Mouse (Mus musculus): ENCODE results near the gene Mc3r. TPM values are rescaled to one million over a fixed set of nuclear protein-coding genes. Genes with fewer than 3 reads are reported as not detected.
A peak's percentile ranks its signal among the peaks of the same experiment; 100 is the strongest.

Mc3r gene
- polyA plus RNA-seq, 1 experiment: not detected

DNA sequence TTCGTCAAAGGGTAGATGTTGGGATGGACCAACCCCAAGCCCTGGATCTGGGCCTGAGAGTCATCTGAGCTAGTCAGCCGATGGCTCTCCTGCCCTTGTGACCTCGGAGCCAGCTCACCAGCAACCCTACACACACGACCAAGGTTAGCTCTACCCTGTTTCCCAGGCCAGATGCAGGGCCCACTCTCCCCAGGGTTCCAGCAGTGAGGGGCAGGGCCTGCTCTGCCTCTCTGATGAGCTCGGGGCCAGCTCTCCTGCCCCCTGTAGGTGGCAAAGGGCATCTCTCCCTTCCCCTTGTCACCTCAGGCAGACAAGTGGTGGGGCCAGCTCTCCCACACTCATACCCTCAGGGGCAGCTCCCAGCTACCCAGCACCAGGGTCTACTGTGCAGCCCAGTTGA lies 29.1 kb upstream of the Mc3r start:
- no peaks in the 10 kb centered on the region for H3K4me1 ChIP-seq (ENCODE audit: control insufficient read depth, insufficient read depth, low read length)
- no peak overlapping the region for H3K4me3 ChIP-seq (ENCODE audit: insufficient read depth, low read depth, low read length)
- 75% methylated on average over 5 of the region's 5 CpGs for WGBS
- no peak overlapping the region for H3K27ac ChIP-seq (ENCODE audit: insufficient read depth, low read depth, low read length)
- TF ChIP-seq POLR2A (IDR thresholded peaks at IDR 0.05; ENCODE audit: insufficient read depth, low read depth, low read length) (no peak), CTCF (IDR thresholded peaks at IDR 0.05; ENCODE audit: insufficient read depth, low read depth, low read length) (no peak)

DNA sequence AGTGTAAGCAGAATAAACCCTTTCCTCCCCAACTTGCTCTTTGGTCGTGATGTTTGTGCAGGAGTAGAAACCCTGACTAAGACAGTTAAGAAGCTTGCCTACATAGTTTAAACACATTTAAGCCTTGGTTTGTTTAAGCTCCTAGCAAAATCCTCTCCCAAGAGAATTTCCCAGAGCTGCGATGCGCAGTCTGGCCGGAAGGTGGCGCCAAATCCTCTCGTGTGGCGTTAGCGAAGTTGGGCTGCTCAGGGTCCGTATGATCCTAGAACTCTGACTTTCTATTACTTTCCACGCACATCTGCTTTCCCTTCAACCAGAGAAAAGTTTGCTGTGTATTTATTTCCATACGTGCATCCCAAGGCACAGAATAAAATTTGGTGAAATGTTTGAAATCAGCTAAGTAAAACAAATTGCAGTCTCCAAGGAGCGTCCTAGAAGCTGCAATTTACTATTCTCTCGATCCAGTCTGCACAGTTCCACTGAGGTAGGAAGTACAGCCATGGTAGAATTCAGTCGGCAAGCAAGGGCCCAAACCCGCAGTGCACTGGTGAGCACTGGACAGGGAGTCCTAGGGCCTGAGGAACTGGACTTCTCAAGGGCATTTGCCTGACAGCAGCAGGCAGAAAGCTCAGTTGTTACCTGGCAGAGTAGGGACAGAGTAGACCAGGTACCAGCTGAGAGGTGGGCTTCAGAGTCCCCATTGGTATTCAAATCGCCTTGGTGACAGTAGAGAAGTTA lies 26.5 kb upstream of the Mc3r start:
- no peak overlapping the region for H3K27ac ChIP-seq (ENCODE audit: insufficient read depth, low read depth, low read length)
- H3K4me3 ChIP-seq (ENCODE audit: insufficient read depth, low read depth, low read length): no peak overlapping the region
- no peaks in the 10 kb centered on the region for H3K4me1 ChIP-seq (ENCODE audit: control insufficient read depth, insufficient read depth, low read length)
- TF ChIP-seq POLR2A (IDR thresholded peaks at IDR 0.05; ENCODE audit: insufficient read depth, low read depth, low read length): no peak
- peak; percentile 92 for TF ChIP-seq CTCF (IDR thresholded peaks at IDR 0.05; ENCODE audit: insufficient read depth, low read depth, low read length)
- 6% methylated on average over 16 of the region's 16 CpGs for WGBS

DNA sequence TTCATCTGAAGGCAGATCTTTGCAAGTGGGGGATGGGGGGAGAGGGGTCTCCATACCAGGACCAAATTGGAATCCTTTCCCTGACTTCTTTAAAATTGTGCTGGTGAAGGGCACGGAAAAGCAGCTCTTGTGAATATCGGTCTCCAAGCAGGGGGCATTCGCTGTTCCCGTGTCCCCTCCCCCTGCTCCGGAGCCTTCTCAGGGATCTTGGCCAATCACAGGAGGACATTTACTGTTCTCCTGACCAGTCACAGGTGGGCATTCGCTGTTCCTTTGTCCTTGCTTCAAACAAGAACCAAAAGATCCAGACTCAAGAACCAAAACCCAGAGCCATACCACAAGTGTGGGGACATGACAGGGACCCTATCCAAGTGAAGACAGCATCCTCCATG lies 25.9 kb upstream of the Mc3r start:
- WGBS: 9% methylated on average over 6 of the region's 6 CpGs
- no peak overlapping the region for H3K4me3 ChIP-seq (ENCODE audit: insufficient read depth, low read depth, low read length)
- no peak for TF ChIP-seq POLR2A (IDR thresholded peaks at IDR 0.05; ENCODE audit: insufficient read depth, low read depth, low read length)
- no peak for TF ChIP-seq CTCF (IDR thresholded peaks at IDR 0.05; ENCODE audit: insufficient read depth, low read depth, low read length)
- H3K4me1 ChIP-seq (ENCODE audit: control insufficient read depth, insufficient read depth, low read length): no peaks in the 10 kb centered on the region
- H3K27ac ChIP-seq (ENCODE audit: insufficient read depth, low read depth, low read length): no peak overlapping the region

DNA sequence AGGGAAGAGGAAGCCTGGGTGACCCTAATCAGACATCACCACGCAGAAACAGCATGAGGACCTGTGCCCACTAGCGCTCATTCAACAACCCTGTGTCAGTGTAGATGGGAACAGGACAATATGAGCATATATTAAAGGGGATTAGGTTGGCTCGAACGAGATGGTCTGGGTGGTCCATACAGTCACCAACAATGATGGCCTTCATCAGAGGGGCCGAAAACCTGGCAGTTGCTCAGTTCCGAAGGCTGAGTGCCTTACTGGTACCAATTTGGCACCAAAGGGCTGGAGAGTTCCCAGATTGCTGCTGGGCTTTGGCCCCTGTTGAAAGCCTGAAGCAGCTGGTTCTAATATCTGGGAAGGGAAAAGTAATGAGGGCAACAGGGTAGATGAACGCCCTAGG lies 25.4 kb upstream of the Mc3r start:
- Histone ChIP-seq H3K4me3 (ENCODE audit: insufficient read depth, low read depth, low read length) (no peak overlapping the region), H3K4me1 (ENCODE audit: control insufficient read depth, insufficient read depth, low read length) (no peaks in the 10 kb centered on the region), H3K27ac (ENCODE audit: insufficient read depth, low read depth, low read length) (no peak overlapping the region)
- 55% methylated on average over 7 of the region's 7 CpGs for WGBS
- TF ChIP-seq POLR2A (IDR thresholded peaks at IDR 0.05; ENCODE audit: insufficient read depth, low read depth, low read length) (no peak), CTCF (IDR thresholded peaks at IDR 0.05; ENCODE audit: insufficient read depth, low read depth, low read length) (no peak)

DNA sequence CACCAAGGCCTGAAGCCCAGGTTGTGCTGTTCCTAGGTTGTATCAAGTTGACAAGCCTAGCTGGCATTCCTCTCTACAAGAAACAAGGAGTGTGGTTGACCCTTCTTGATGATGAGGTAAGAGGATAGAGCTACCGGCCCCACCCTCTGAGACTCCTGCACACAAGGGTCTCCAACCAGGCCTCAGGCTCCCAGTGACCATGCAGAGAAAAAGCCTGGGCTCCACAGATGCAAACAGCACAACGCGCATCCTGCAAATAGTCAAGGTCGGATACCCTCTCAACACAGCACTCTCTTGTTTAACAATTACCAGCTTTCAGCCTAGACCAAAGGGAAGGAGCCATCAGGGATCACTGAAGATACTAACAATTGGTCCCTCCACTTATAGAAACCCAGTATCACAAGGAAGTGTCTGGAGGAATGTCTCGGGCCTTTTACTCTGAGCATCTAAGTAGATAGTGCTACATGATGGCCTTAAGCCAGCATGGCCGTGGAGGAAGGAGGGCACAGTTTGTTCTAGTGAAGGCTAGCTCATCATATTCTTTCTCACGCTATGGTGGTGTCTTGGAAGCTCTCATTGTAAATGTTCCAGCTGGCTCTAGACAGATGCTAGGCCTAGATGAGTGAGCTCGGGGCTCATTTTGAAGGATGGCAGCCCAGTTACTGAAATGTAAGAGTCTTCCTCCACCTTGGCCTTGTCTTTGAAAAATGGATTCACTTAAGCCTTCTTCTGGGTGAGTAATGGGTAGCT lies 24.7 kb upstream of the Mc3r start:
- no peak overlapping the region for H3K4me3 ChIP-seq (ENCODE audit: insufficient read depth, low read depth, low read length)
- H3K27ac ChIP-seq (ENCODE audit: insufficient read depth, low read depth, low read length): no peak overlapping the region
- 86% methylated on average over 8 of the region's 8 CpGs for WGBS
- H3K4me1 ChIP-seq (ENCODE audit: control insufficient read depth, insufficient read depth, low read length): no peaks in the 10 kb centered on the region
- TF ChIP-seq CTCF (IDR thresholded peaks at IDR 0.05; ENCODE audit: insufficient read depth, low read depth, low read length) (no peak), POLR2A (IDR thresholded peaks at IDR 0.05; ENCODE audit: insufficient read depth, low read depth, low read length) (no peak)

DNA sequence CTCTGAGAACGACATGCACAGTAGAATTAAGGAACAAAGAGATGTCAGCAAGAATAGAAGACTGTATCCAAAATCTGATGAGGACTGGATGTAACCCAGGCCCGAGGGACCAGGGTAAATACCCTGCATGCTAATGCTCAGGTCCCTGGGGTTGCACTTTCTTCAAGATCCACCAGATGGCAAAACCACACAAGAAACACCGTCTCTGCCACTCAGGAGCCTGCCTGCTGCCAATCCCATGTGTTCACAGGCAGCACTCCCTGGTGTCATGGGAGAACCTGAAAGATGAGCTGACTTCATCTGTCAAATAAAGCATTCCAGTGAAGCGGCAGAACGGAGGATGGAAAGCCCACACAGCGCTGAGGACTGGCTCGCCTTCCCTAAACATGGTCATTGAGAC lies 21.3 kb upstream of the Mc3r start:
- WGBS: 31% methylated on average over 7 of the region's 7 CpGs
- no peaks in the 10 kb centered on the region for H3K4me1 ChIP-seq (ENCODE audit: control insufficient read depth, insufficient read depth, low read length)
- H3K27ac ChIP-seq (ENCODE audit: insufficient read depth, low read depth, low read length): no peak overlapping the region
- TF ChIP-seq POLR2A (IDR thresholded peaks at IDR 0.05; ENCODE audit: insufficient read depth, low read depth, low read length) (no peak), CTCF (IDR thresholded peaks at IDR 0.05; ENCODE audit: insufficient read depth, low read depth, low read length) (peak; percentile 49)
- H3K4me3 ChIP-seq (ENCODE audit: insufficient read depth, low read depth, low read length): no peak overlapping the region

DNA sequence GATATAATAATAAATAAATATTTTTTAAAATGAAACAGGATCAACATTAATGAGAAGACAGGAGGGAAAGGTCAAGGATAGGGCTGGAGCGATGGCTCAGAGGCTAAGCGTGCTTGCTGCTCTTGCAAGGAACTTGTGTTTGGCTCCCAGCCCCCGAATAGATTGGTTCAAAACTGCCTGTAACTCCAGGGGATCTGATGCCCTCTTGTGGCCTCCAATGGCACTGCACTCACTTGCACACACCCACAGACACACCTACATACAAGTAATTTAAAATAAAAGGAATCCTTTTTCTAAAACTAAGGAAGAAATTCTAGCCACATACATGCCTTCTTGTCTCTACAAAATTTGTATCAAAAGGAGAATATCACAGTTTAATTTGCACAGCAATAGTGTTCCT lies 20.5 kb upstream of the Mc3r start:
- no peak for TF ChIP-seq CTCF (IDR thresholded peaks at IDR 0.05; ENCODE audit: insufficient read depth, low read depth, low read length)
- TF ChIP-seq POLR2A (IDR thresholded peaks at IDR 0.05; ENCODE audit: insufficient read depth, low read depth, low read length): no peak
- no peaks in the 10 kb centered on the region for H3K4me1 ChIP-seq (ENCODE audit: control insufficient read depth, insufficient read depth, low read length)
- H3K27ac ChIP-seq (ENCODE audit: insufficient read depth, low read depth, low read length): no peak overlapping the region
- no peak overlapping the region for H3K4me3 ChIP-seq (ENCODE audit: insufficient read depth, low read depth, low read length)
- WGBS: 96% methylated on average over 3 of the region's 3 CpGs

DNA sequence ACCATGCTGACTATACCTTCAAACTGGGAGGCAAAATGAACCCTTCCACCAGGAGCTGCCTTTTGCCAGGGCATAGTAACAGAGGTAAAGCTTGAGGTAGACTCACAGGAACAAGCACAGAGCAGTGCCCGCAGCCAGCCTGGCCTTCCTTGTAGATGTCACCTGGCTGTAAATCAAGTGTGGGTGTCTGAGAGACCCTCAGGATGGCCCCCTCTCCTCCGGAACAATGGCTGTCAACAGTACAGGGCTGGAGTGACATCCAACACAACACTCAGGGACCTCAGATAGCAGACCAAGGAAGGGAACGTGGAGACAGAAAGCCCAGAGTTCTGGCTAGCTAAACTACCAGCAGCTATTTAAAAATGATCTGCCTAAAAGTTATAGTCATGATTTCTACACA lies 19.1 kb upstream of the Mc3r start:
- H3K4me1 ChIP-seq (ENCODE audit: control insufficient read depth, insufficient read depth, low read length): no peaks in the 10 kb centered on the region
- 61% methylated on average over 3 of the region's 3 CpGs for WGBS
- TF ChIP-seq POLR2A (IDR thresholded peaks at IDR 0.05; ENCODE audit: insufficient read depth, low read depth, low read length) (no peak), CTCF (IDR thresholded peaks at IDR 0.05; ENCODE audit: insufficient read depth, low read depth, low read length) (no peak)
- no peak overlapping the region for H3K27ac ChIP-seq (ENCODE audit: insufficient read depth, low read depth, low read length)
- no peak overlapping the region for H3K4me3 ChIP-seq (ENCODE audit: insufficient read depth, low read depth, low read length)

DNA sequence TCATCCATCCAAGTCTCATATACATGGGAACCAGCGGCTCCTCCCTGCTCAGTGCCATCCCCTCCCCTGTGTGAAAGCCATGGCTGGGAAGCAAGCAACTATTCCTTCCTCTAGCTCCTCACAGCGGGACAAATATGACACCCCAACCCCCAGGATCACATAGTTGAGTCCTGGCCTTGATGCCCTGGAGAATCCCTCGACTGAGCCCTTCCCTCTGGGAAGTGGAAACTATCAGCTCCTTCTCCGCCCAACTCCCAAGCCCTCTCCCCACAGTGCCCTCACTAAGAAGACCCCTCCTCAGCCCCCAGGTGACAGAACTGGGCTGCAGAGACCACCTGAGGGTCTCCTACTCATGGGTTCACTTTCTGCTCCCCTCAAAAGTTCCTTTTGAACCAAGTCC lies 18.2 kb upstream of the Mc3r start:
- no peak overlapping the region for H3K4me3 ChIP-seq (ENCODE audit: insufficient read depth, low read depth, low read length)
- no peak overlapping the region for H3K27ac ChIP-seq (ENCODE audit: insufficient read depth, low read depth, low read length)
- 67% methylated on average over 4 of the region's 4 CpGs for WGBS
- TF ChIP-seq POLR2A (IDR thresholded peaks at IDR 0.05; ENCODE audit: insufficient read depth, low read depth, low read length) (no peak), CTCF (IDR thresholded peaks at IDR 0.05; ENCODE audit: insufficient read depth, low read depth, low read length) (no peak)
- H3K4me1 ChIP-seq (ENCODE audit: control insufficient read depth, insufficient read depth, low read length): no peaks in the 10 kb centered on the region
